Mouse (Mus musculus) brain, embryonic 14.5 days (tissue): ENCODE results near the gene Rasgef1b.

Experiments
- CTCF ChIP-seq: fragments of 200-500 bp; IDR thresholded peaks from 2 replicates; pipeline ENCODE4 v1.5.1; 2012; ENCODE audit warnings: inconsistent platforms, mild to moderate bottlenecking, moderate library complexity, borderline replicate concordance; ENCODE audit not compliant: insufficient read depth, insufficient read length; ENCODE audit errors: extremely low read depth
- POLR2A ChIP-seq: fragments of 200-500 bp; IDR thresholded peaks from 2 replicates; pipeline ENCODE4 v1.6.1; 2012; ENCODE audit warnings: mild to moderate bottlenecking, inconsistent platforms, borderline replicate concordance; ENCODE audit not compliant: poor library complexity, insufficient read depth, insufficient read length, severe bottlenecking; ENCODE audit errors: extremely low read depth

DNA sequence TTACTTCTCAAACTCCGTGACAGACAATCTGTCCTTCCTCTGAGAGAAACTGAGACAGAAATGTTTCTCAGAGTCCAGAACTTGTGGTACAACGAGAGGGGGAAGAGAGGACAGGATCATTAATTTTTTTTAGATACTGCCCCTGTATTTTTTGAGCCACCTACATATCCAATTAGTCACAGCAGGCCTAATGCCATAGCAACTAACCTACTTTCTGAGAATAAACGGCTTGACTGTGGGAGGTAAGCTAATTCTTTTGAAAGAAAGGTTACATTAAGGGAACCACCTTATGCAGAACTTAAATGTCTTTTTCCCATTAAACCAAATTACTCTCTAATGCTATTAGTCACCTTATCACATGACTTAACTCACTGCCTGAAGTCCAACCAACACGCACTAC lies 501.5 kb downstream of the Rasgef1b start:
- TF ChIP-seq POLR2A (no peak), CTCF (no peak)
